Mouse (Mus musculus): Measurements from ENCODE around the gene Cnbd2. TPM values are rescaled to one million over a fixed set of nuclear protein-coding genes. Genes with fewer than 3 reads are reported as not detected.
A peak's percentile ranks its signal among the peaks of the same experiment; 100 is the strongest.
"Not testable (repeated sequence)": the region's sequence is repeated elsewhere in the genome, so short reads cannot be mapped to it uniquely, and the experiment has no call there.

The Cnbd2 gene
- polyA plus RNA-seq, 1 experiment from 2014 or later: 6.2 TPM

DNA sequence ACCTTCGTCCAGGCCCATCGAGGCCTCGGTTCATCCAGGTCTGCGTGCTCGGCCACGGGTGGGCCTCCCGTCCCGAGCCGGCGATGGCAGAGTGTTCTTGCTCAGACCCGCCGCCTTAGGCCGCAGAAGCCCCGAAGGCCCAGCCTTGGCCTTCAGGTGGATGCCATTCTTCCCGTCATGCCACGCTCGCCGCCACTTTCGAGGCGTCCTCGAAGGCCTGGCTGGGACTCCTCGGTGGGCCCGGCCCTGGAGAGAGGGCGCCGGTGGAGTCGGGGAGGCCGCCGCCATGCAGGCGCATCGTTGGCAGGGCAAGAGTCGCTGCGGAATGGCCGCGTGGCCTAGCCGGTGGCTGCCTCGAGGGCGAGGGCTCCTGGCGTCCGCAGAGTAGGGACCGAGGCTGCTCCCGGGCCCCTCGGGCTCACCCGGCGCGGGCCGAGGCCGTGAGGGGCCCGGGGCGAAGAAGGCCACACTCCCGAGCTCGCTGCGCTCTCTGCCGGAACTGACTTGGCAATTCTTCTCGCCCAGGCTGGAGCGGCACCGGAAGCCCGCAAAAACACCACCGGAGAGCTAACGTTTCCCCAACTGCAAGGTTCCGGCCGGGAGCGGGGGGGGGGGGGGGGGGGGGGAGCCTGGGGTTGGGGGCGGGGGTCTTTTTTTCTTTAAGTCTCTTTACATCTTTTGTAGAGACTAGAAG is 80.5 kb downstream of the Cnbd2 start:
- H3K4me2 ChIP-seq (ENCODE audit: low read length): peak overlapping the region; percentile 43
- peak overlapping the region; percentile 59; the same call in 1 of the 2 replicates for H3K27ac ChIP-seq (ENCODE audit: low read depth, low read length)
- WGBS: 0% methylated on average over 1 of the region's 63 CpGs
- H3K4me3 ChIP-seq (ENCODE audit: low read length): peak overlapping the region; percentile 41
- peak; percentile 95 for ATAC-seq
- not testable (repeated sequence) for H3K27me3 ChIP-seq (replicated peaks; ENCODE audit: control insufficient read depth, insufficient read depth, low read length); H3K9ac ChIP-seq (ENCODE audit: low read depth, low read length); H3K4me1 ChIP-seq (ENCODE audit: control insufficient read depth, insufficient read depth, low read depth, low read length); H3K36me3 ChIP-seq (ENCODE audit: control insufficient read depth, insufficient read depth, low read length); H3K9me3 ChIP-seq (ENCODE audit: control insufficient read depth, low read length)

GRCm38 (mm10) chr2:156393155-156393828 is 81.2 kb downstream of the Cnbd2 start:
- Histone ChIP-seq H3K9me3 (ENCODE audit: control insufficient read depth, low read length) (no peaks in the 10 kb centered on the region), H3K27me3 (replicated peaks; ENCODE audit: control insufficient read depth, insufficient read depth, low read length) (no peaks in the 10 kb centered on the region), H3K4me2 (ENCODE audit: low read length) (peak overlapping the region; percentile 43), H3K4me3 (ENCODE audit: low read length) (peak overlapping the region; percentile 41), H3K9ac (ENCODE audit: low read depth, low read length) (no peak overlapping the region), H3K36me3 (ENCODE audit: control insufficient read depth, insufficient read depth, low read length) (no peaks in the 10 kb centered on the region), H3K4me1 (ENCODE audit: control insufficient read depth, insufficient read depth, low read depth, low read length) (peaks cover 4% of the 10 kb centered on the region; the same call in 1 of the 2 replicates), H3K27ac (ENCODE audit: low read depth, low read length) (0 out of 2 replicates have a peak overlapping the region, but pooled peaks have one; percentile 4)
- peak; percentile 55 for ATAC-seq
- whole genome bisulfite sequencing: 62% methylated on average over 5 of the region's 5 CpGs

- Histone ChIP-seq H3K4me2 (ENCODE audit: low read length) (no peak overlapping the region), H3K4me1 (ENCODE audit: control insufficient read depth, insufficient read depth, low read depth, low read length) (peaks cover 4% of the 10 kb centered on the region; the same call in 1 of the 2 replicates), H3K27me3 (replicated peaks; ENCODE audit: control insufficient read depth, insufficient read depth, low read length) (no peaks in the 10 kb centered on the region), H3K9ac (ENCODE audit: low read depth, low read length) (no peak overlapping the region), H3K4me3 (ENCODE audit: low read length) (no peak overlapping the region), H3K27ac (ENCODE audit: low read depth, low read length) (no peak overlapping the region), H3K9me3 (ENCODE audit: control insufficient read depth, low read length) (no peaks in the 10 kb centered on the region), H3K36me3 (ENCODE audit: control insufficient read depth, insufficient read depth, low read length) (no peaks in the 10 kb centered on the region)
- 94% methylated on average over 4 of the region's 4 CpGs for WGBS
- ATAC-seq: no peak
These were observed 82.2 kb downstream of the Cnbd2 start for GRCm38 (mm10) chr2:156394282-156394681.

DNA sequence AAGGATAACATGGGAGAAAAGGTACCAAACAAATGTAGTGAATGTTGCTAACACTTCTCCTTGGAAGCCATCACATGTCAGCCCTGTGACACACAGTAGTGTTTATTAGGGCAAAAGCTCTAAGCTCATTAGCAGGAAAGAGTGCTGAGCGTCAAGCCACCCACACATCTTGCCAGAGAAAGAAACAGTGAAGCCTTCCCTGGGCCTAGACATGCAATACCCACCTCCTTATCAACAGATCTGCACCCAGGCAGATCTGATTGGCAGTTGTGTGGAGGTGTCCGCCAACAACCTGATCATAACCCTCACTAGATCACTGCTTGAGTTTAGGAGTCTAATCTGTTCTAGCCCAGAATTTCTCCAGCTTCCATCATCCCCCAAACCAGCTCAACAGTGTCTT is 84.0 kb downstream of the Cnbd2 start:
- Histone ChIP-seq H3K4me3 (ENCODE audit: low read length) (no peak overlapping the region), H3K9me3 (ENCODE audit: control insufficient read depth, low read length) (no peaks in the 10 kb centered on the region), H3K4me2 (ENCODE audit: low read length) (no peak overlapping the region), H3K27me3 (replicated peaks; ENCODE audit: control insufficient read depth, insufficient read depth, low read length) (no peaks in the 10 kb centered on the region), H3K36me3 (ENCODE audit: control insufficient read depth, insufficient read depth, low read length) (no peaks in the 10 kb centered on the region), H3K9ac (ENCODE audit: low read depth, low read length) (no peak overlapping the region), H3K27ac (ENCODE audit: low read depth, low read length) (no peak overlapping the region), H3K4me1 (ENCODE audit: control insufficient read depth, insufficient read depth, low read depth, low read length) (peaks cover 13% of the 10 kb centered on the region)
- no peak for ATAC-seq
- WGBS: 82% methylated on average over 2 of the region's 2 CpGs

DNA sequence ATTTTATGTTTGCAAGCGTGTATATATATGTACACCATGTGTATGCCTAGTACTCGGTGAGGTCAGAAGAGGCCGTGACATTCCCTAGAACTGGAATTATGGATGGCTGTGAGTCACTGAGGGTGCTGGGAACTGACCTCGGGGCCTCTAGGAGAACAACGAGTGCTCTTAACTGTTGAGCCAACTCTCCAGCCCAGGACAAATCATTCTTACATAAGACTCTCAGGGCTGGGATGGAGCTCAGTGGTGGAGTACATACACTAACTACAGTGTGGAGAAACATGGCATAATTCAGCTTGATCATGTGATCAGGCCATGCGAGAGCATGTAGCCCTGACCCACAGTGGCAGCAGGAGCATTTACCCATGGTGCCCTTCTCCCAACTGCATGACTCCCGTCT is 85.9 kb downstream of the Cnbd2 start:
- H3K9ac ChIP-seq (ENCODE audit: low read depth, low read length): no peak overlapping the region
- H3K36me3 ChIP-seq (ENCODE audit: control insufficient read depth, insufficient read depth, low read length): no peaks in the 10 kb centered on the region
- no peak for ATAC-seq
- H3K4me2 ChIP-seq (ENCODE audit: low read length): no peak overlapping the region
- peaks cover 14% of the 10 kb centered on the region for H3K4me1 ChIP-seq (ENCODE audit: control insufficient read depth, insufficient read depth, low read depth, low read length)
- no peaks in the 10 kb centered on the region for H3K27me3 ChIP-seq (replicated peaks; ENCODE audit: control insufficient read depth, insufficient read depth, low read length)
- H3K4me3 ChIP-seq (ENCODE audit: low read length): no peak overlapping the region
- no peak overlapping the region for H3K27ac ChIP-seq (ENCODE audit: low read depth, low read length)
- WGBS: 95% methylated on average over 7 of the region's 7 CpGs
- no peaks in the 10 kb centered on the region for H3K9me3 ChIP-seq (ENCODE audit: control insufficient read depth, low read length)

DNA sequence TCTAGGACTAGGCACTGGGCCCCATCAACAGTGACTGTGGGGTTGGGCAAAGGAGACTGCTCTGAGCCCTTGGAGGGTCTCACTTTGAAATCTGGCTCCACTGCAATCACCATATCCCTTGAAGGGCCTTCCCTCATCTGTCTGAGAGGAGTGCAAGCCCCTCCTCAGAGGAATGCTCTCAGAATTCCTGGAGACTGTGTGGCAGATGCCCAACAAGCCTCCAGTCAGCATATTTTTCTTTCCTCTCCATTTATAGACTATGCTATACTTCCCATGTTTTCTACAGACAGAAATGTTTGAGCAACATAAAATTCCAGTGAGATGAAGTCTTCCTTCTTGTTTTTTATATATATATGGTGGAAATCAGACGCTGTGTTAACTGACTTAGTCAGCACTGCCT is 87.4 kb downstream of the Cnbd2 start:
- no peaks in the 10 kb centered on the region for H3K36me3 ChIP-seq (ENCODE audit: control insufficient read depth, insufficient read depth, low read length)
- ATAC-seq: no peak
- H3K9me3 ChIP-seq (ENCODE audit: control insufficient read depth, low read length): no peaks in the 10 kb centered on the region
- 84% methylated on average over 1 of the region's 1 CpGs for WGBS
- peaks cover 10% of the 10 kb centered on the region for H3K4me1 ChIP-seq (ENCODE audit: control insufficient read depth, insufficient read depth, low read depth, low read length)
- H3K4me3 ChIP-seq (ENCODE audit: low read length): no peak overlapping the region
- no peak overlapping the region for H3K27ac ChIP-seq (ENCODE audit: low read depth, low read length)
- no peak overlapping the region for H3K9ac ChIP-seq (ENCODE audit: low read depth, low read length)
- H3K4me2 ChIP-seq (ENCODE audit: low read length): no peak overlapping the region
- no peaks in the 10 kb centered on the region for H3K27me3 ChIP-seq (replicated peaks; ENCODE audit: control insufficient read depth, insufficient read depth, low read length)

- H3K36me3 ChIP-seq (ENCODE audit: control insufficient read depth, insufficient read depth, low read length): no peaks in the 10 kb centered on the region
- no peaks in the 10 kb centered on the region for H3K9me3 ChIP-seq (ENCODE audit: control insufficient read depth, low read length)
- no peak overlapping the region for H3K4me3 ChIP-seq (ENCODE audit: low read length)
- H3K4me2 ChIP-seq (ENCODE audit: low read length): peak overlapping the region; percentile 44
- H3K27ac ChIP-seq (ENCODE audit: low read depth, low read length): peak overlapping the region; percentile 9
- no peaks in the 10 kb centered on the region for H3K27me3 ChIP-seq (replicated peaks; ENCODE audit: control insufficient read depth, insufficient read depth, low read length)
- H3K9ac ChIP-seq (ENCODE audit: low read depth, low read length): no peak overlapping the region; the same call in 1 of the 2 replicates
- H3K4me1 ChIP-seq (ENCODE audit: control insufficient read depth, insufficient read depth, low read depth, low read length): peaks cover 10% of the 10 kb centered on the region
- 5% methylated on average over 9 of the region's 9 CpGs for WGBS
- ATAC-seq: peak; percentile 96
These were observed 89.2 kb downstream of the Cnbd2 start for GRCm38 (mm10) chr2:156401331-156401730.

- Histone ChIP-seq H3K27ac (ENCODE audit: low read depth, low read length) (no peak overlapping the region), H3K9me3 (ENCODE audit: control insufficient read depth, low read length) (no peaks in the 10 kb centered on the region), H3K9ac (ENCODE audit: low read depth, low read length) (no peak overlapping the region)
These were observed 89.9 kb downstream of the Cnbd2 start for GRCm38 (mm10) chr2:156402036-156402435.

DNA sequence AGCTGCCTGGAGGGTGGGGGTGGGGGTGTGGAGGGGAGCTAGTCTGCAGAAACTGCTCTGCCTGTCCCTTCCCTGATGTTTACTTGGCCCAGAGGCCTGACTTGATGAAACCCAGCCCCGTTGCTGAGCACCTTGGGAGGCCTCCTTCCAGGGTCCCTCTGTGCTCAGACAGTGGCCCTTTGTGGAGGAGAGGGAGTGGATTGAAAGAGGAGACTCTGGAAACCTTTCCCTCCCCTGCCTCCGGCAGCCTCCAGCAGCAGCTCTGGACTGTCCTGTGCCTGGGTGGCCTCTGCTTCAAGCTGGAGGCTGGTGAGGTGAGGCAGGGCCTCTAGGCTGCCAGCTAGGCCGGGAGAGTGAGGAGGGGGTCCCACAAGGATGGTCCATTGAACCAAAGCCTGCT is 94.9 kb downstream of the Cnbd2 start:
- no peaks in the 10 kb centered on the region for H3K36me3 ChIP-seq (ENCODE audit: control insufficient read depth, insufficient read depth, low read length)
- no peak overlapping the region for H3K4me3 ChIP-seq (ENCODE audit: low read length)
- ATAC-seq: 0 out of 2 replicates have a peak, but pooled peaks have one; percentile 20
- H3K4me2 ChIP-seq (ENCODE audit: low read length): no peak overlapping the region
- H3K4me1 ChIP-seq (ENCODE audit: control insufficient read depth, insufficient read depth, low read depth, low read length): peaks cover 4% of the 10 kb centered on the region; the same call in 1 of the 2 replicates
- H3K27me3 ChIP-seq (replicated peaks; ENCODE audit: control insufficient read depth, insufficient read depth, low read length): no peaks in the 10 kb centered on the region
- 14% methylated on average over 3 of the region's 3 CpGs for WGBS
- H3K9me3 ChIP-seq (ENCODE audit: control insufficient read depth, low read length): no peaks in the 10 kb centered on the region
- H3K9ac ChIP-seq (ENCODE audit: low read depth, low read length): peak overlapping the region; percentile 9; the same call in 1 of the 2 replicates
- no peak overlapping the region for H3K27ac ChIP-seq (ENCODE audit: low read depth, low read length)

More at GRCm38 (mm10) chr2:156402036-156402435, 89.9 kb downstream of the Cnbd2 start:
- H3K4me2 ChIP-seq (ENCODE audit: low read length): no peak overlapping the region
- 95% methylated on average over 3 of the region's 3 CpGs for WGBS
- no peak overlapping the region for H3K4me3 ChIP-seq (ENCODE audit: low read length)
- ATAC-seq: no peak
- no peaks in the 10 kb centered on the region for H3K36me3 ChIP-seq (ENCODE audit: control insufficient read depth, insufficient read depth, low read length)
- no peaks in the 10 kb centered on the region for H3K27me3 ChIP-seq (replicated peaks; ENCODE audit: control insufficient read depth, insufficient read depth, low read length)
- H3K4me1 ChIP-seq (ENCODE audit: control insufficient read depth, insufficient read depth, low read depth, low read length): peaks cover 10% of the 10 kb centered on the region
